Mouse (Mus musculus): ENCODE results near the gene Apopt1.
A peak's percentile ranks its signal among the peaks of the same experiment; 100 is the strongest.

The Apopt1 gene

DNA sequence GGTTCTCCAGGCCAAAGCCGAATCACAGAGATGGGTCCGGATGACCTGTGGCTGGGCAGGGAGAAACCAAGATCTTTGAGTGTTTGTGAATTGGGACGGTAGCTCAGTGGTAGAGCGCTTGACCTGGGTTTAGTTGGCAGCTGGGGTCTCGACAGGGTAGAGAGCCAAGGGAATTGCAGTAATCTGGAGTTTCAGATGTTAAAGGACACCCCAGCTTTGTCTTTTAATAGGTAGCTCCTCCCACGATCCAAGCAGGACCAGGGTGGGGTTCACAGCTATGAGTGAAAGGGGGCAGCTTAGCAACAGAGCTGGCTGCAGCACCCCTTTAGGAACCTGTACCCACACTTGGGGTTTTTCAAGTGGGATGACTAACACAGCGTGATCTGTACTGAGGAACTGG, 34.4 kb downstream of the Apopt1 start:
- DNase-seq: no peak

DNA sequence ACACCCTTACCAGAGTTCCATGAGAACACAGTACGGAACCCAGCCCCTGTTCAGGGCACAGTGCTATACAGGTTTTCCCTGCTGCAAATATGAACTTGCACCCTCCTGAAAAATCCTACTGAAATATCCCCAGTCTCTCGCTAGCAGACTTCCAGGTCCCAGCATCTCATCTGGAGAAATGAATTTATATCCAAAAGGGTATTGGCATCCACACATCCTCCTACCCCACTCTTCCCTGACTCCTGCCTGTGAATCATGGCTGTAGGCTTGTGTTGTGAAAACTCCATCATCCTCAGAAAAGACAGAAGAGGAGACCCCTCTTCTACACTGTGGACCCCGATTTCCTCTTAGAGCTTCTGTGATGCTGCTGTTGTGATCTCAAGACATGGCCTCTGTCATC, 37.7 kb downstream of the Apopt1 start:
- no peak for DNase-seq

DNA sequence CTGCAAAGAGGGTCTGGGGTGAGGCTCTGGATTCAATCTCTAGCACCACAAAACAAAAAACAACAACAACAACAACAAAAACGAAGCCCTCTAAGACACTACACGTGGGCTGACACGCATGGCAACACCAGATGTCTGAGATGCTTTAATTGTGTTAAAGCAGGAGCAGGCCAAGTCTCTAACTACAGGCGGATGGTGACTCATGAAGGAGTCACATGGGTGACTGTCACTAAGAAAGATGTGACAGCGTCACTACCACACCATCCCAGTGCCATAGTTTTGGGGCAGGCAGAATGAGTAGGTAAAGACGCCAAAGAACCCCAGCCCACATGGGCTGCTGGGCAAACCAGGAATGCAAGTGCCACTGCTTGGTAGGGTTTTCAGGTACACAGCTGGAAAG, 39.4 kb downstream of the Apopt1 start:
- DNase-seq: no peak

DNA sequence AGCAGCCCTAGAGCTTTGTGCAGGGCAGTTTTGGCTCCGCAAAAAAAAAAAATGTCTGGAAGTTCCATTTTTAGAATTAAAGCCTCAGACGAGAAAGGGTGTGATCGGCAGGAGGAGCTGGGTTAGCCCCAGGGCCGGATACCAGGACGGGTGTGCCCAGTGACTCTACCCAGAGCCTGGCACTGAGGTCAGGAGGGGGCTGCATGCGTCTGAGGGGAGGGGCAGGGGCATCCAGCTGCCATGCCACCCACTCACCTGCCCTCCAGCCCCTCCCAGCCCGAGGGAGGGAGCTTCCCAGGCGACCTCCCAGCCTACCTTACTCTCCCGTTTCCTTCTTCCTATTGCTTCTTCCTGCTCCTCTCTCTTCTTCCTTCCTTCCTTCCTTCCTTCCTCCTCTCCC, 40.3 kb downstream of the Apopt1 start:
- no peak for DNase-seq

DNA sequence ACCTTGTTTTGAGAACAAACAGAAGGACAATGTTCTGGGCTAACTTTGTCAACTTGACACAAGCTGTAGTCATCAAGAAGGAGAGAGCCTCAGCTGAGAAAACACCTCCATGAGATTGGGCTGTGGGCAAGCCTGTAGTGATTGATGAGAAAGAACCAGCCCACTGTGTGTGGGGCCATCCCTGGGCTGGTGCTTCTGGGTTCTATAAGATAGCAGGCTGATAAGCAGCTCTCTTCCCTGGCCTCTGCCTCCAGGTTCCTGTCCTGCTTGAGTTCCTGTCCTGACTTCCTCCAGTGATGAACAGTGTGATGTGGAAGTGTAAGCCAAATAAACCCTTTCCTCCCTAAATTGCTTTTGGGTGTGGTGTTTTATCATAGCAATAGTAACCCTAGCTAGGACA, 41.6 kb downstream of the Apopt1 start:
- DNase-seq: no peak

DNA sequence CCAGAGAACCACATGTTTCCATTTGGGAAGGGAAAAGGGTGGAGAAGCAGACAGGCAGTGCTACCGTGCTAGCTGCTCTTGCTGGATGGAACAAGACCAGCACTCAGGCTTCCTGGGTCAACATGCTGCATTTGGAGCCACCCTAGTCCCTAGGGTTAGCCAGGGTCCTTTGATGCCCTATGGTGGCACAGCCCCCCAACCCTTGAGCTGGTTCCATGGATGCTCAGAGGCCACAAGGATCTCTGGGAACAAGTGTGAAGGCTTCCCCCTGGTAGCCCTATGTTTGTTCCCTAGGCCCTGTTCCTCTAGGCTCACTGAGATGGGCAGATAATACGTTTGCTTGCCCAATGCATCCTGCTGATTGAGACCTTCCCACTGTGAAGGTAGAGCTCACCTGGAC, 42.2 kb downstream of the Apopt1 start:
- no peak for DNase-seq

DNA sequence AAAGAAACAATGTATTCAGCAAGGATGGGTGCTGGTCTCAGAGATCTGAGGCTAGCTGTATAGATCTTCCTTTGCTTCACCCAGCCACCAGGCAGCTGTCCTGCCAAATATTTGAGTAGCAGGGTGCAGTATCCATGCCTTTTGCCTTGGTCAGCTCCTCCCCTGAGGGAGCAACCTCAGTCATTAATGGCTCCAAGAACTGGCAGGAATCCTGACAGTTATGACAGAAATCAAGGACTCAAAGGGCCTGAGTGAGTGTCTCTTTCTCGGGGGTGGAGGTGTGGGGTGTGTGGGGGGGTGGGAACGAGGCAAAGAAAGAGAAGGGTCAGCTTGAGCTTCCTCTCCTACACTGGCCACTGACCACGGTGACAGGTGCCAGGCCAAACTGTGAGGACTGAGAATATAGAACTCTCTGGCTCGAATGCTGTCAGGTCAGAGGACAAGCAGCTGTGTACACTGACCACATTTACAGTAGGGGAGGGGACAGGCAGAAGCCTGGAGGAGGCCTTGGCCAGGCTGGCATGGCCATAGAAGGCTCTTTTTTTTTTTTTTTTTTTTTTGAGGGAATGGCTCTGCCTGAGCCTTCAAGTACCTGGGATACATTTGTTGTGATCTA, 43.1 kb downstream of the Apopt1 start:
- DNase-seq: no peak

DNA sequence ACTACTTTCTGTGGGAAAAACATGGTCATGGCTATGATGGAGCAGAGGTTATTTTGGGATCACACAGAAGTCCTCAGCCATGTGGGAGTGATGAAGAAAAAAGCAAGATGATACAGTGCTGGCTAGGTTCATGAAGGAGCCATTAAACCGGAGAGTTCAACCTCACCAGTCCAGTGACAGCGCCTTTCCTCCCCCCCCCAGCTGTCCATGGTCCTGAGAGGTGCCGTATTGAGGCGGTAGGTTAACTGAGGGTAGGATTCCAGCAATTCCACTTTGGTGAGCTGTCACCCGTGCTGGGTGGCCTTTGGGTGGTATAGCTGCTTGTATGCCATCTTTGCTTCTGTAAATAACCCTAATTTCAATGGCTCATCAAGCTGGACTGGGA, 43.6 kb downstream of the Apopt1 start:
- no peak for DNase-seq

DNA sequence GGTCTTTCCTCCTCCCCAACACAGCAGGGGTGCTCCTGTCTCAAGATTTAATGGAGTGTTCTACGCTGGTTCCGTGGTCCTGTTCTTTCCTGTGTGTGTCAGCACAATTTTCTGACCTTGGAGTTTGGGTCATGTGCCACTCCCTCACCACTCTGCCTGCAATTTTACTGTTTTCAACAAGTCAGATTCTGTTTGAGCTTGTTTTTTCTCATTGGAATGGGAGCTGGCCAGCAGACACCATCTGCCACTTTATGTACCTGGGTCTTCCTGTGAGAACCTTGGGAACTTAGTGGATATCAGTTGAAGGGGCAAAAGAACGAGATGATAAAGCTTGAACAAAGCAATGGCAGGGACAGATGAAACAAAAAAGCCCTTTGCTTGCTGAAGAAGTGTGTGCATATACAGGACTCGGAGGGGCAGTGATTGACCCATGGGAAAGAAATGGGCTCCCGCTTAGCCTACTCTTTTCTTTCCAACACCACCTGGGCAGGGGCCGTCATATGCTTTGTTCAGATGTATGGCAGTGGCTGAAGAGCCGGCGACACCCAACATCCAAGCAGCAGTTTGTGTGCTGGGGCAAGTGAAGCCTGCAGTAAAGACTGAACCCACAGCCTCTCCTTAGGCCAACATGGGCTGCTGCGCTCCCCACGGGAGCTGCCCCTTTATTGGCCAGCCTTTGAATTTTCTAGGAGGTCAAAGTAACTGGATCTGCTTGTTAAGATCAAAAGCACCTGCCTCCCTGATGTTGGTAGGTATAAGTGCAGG, 44.7 kb downstream of the Apopt1 start:
- no peak for DNase-seq

DNA sequence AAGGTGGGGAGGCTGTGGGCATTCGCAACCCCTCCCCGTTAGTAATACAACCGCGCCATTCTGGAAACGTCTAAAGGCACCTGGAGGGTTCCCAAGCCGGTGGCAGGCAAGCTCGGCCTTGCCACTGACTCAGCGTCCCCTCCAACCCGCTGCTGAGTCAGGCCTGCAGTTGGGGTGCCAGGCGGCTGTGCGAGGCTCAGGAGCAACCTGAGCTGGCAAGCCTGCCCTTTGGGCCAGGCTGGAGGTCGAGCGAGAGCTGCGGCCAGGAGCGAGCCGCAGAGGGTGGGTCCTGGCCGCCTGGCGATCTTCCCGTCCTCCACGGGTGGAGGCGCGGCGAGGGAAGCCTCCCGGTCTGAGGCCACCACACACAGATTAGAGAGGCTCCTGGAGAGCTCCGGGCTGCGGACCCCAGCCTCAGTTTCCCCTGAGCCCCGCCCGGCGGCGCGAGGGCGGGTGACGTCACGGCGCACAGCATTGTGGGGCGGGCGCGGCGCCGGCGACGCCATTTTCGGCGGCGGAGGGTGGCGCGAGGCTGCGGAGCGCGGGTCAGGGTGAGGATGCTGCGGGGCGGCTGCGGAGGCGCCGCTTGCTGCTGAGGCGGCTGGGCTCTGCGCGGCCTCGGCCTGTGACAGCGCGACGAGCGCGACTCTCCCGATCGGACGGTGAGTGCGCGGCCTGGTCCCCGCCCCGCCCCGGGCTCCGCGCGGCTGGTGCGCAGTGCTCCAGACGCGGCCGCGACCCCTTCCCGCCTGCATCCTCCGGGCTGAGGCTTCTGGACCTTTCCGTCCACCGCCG, 45.5 kb downstream of the Apopt1 start, which contains the start of gene Klc1:
Gene Klc1 (plus strand): TSS at position 469 of the 795 bp plus-strand sequence.
- DNase-seq: peak; percentile 93 to 94

DNA sequence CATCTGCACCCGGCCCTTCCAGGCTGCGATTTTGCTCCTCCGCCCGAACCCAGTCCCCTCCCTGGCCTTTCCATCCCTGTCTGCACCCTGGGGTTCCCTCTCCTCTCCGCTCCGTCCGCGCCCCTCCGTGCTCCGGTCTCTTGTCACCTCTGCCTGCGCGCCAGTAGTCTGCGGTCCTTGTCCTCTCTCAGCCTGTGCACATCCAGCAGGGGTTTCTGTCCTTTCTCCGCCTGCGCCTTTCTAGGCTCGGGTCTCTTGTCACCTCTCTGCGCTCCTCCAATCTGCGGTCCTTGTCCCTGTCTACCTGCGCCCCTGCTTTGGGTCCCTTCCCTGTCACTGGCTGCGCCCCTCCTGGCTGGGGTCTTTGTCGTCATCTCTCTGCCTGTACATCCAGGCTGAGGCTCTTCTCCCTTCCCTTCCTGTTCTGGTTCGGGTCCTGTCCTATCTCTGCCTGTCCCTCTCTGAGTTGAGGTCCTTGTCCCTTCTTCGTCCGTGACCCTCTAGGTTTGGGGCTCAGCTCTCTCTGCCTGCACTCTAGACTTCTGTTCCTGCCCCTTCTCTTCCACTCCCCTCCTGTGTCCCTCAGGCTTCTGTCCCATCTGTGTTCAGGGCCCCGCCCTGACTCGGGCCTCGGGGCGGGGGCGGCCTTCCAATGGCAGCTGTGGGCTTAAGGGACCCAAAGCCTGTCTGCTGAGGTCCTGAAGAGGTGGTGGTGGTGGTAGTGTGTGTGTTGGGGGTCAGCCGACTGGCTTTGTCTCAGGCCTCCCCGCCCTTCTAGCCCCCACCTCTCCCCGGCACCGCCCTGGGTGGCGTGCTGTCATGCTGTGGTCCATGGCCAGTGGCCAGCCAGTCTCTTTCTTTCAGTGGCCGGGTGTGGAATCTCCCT, 46.4 kb downstream of the Apopt1 start:
- peak; percentile 78 to 80 for DNase-seq

DNA sequence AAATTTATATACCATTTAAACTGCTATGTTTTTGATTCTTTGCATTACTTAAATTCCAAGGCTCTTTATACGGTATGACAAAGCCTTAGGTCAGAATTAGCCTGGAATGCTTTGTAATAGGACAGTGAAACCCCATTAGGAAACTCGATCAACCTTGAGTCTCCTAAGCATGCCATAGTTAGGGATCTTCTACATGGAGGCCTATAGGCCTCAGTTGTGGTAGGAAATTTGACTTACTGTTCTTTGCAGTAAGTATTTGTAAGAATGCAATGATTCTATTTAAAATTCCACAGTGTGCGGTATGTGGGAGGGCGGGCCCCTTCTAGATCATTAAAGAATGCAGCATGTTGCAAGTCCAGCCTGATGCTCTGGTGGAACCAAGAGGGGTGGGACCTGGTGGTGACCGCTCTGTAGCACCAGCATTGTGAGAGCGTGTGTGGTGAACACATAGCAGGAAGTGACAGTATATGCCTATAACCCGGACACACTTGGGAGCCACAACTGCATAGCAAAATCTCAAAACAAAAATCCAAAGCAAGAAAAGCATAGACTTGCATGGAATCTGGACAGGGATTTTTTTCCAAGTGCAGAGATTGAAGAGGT, 47.3 kb downstream of the Apopt1 start:
- no peak for DNase-seq

DNA sequence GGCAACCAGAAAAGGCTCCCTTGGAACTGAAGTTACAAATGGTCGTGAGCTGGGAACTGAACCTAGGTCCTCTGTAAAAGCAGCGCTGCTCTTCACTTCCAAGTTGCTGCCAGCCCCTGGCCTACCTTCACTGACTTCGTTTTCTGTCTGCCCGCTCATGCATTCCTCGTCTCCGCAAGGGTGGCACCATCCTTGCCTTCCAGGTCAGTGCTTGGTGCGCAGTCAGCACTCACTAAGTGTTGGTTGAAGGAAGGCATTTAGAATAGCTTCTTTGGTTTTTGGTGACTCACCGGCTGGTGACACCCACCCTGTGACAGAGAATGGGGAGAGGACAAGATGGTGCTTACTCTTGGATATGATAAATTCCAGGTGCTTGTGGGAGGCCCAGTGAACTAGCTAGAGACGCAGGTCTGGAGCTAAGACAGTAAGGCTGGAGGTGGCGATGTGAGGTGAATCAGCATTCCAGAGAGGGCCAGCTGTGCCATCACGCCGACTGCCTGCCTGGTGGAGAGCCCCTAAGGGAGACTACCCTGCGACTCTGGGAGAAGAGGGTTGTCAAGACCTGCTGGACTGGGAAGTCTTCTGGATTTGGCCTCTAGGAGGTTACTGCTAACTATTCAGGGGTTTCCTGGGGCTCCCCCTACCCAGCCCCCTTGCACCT, 49.7 kb downstream of the Apopt1 start:
- no peak for DNase-seq

DNA sequence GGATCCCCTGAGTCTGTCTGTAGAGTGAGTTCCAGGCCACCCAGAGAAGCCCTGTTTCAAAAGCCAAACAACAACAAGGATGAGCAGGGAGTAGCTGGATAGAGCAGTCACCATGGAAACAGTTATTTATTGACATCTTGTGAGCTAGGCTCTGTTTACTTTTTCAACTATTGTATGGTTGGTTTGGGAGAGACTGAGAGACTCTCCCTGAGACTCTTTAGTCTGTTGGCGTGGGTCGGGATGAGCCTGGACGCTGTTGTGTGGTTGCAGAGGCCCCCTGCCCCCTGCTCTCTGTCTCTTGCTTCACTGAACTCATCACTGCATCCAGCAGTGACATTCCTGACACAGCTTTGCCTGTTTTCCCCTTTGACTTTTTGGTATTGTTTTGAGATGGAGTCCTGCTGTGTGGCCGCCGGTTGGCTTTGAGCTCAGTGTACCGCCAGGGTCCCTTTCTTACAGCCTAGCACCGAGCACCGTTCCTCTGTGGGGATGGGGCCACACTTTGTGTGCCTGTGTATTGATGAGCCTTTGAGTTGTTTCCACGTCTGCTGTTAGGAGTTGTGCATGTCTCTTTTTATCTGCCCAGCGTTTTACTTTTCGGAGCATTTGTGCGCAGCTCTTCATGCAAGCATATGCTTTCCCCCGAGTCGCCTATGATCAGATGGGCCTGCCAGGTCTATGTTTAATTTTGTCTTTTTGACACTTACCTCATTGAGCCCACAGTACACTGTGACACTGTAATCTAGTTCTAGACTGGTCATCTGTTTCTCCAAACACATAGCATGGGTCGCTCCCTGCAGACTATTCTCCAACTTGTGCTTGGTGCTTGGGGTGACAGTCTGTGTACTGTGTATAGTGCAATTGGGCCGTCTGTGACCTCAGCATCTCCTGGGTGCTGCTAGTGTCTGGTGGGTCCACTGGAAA, 53.5 kb downstream of the Apopt1 start:
- DNase-seq: no peak

DNA sequence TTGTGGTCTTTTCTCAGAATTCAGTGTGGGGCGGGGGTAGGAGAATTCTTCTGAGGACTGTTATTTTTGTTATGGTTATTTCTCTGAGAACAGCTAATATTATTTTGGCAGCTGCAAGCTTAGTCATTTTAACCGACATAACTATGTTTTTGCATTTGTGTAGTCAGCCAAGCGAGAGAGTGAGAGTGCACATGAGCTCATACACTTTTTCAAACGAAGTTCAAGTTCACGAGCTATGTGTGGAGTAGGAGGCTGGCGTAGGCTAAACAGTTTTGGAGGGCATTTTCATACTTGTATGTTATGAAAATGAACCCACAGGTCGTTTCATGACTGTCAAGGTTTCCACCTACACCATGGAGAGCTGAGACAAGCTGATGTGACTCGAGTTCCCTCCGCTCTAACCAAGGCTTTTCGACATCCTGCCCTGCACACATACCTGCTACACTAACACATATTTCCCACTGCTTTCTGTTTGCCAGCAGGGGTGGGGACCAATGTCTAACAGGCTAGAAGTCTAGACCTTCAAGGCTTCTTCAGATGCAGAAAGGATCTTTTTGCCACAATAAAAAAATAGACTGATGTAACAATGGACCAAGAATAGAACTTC, 55.4 kb downstream of the Apopt1 start:
- DNase-seq: no peak

DNA sequence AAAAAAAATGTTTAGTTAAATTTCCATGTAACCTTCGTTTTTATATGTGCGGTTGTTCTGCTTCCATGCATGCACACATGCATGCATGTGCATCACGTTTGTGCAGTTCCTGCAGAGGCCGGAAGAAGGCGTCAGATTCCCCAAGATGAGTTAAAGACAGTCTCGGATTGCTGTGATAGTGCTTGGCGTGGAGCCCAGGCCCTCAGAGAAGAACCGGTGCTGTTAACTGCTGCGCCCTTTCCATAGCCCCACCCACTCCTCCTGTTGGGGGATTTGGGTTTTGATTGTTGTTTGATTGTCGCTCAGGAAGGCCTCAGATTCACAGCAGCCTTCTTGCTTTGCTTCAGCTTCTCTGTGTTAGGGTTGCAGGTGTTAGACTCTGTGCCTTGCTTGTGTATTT, 56.2 kb downstream of the Apopt1 start:
- DNase-seq: peak; percentile 81 to 83

DNA sequence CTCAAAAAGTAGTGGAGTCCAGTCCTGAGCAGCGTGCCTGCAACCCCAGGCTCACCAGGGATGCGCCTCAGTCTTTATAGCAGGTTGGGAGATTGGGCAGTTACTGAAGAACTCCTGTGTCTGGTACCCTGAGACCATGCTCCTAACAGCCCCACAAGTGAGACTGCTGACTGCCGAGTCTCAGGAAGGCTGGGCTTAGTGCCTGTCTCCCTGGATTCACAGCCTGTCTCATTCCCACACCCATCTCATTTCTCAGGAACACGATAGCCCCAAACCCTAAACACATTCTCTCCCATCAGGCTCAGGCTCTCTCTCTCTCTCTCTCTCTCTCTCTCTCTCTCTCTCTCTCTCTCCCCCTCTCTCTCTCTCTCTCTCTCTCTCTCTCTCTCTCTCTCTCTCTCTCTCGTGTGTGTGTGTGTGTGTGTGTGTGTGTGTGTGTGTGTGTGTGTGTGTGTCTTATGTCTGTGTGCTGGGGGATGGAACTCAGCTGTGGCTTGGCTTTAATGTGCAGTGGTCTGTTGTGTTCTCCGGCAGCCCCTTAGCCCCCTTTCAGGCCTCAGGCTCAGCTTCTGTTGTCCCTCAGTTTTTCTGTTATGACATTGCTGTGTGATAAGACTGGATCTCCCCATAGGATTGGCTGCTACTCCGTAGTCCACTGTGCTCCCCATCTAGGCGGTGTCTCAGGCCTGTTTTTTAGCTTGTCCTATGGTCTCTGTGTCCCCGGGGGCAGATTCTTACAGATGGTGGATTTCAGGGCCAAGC, 56.9 kb downstream of the Apopt1 start:
- no peak for DNase-seq

DNA sequence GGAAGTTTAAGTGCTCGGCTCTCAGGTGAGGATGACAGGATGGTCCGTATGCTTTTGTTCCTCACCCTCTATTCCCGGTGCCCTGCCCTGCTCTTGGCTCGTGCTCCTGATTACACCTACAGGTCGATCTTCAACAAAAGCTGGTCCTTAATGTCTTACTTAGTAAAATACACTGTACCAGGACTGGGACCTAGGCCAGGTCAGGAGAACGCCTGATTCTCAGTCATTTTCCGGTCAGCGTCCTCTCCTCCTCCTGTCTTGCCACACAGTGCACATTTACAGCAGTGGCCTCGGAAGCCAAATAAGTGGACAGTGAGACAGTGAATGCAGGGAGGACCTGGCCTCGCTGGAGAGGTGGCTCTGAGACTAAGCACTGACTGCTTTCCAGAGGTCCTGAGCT, 57.6 kb downstream of the Apopt1 start:
- peak in 1 of 2 experiments; percentile 22 for DNase-seq

DNA sequence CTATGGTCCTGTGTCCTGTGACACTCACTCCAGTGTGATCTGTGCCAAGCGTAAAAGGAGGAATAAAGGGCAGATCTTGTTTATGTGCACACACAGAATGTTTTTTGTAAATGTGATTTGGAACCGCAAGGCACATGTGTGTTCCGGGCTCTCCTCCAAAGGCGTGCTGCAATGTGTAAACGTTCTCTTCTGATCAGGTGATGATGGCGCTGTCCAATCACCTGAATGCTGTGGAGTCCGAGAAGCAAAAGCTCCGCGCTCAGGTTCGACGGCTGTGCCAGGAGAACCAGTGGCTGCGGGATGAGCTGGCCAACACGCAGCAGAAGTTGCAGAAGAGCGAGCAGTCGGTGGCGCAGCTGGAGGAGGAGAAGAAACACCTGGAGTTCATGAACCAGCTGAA, 61.1 kb downstream of the Apopt1 start:
- DNase-seq: no peak
